Mouse (Mus musculus) lung, postnatal 0 days (tissue): Measurements from ENCODE around the gene Vps16. TPM values are rescaled to one million over a fixed set of nuclear protein-coding genes. Genes with fewer than 3 reads are reported as not detected.

Experiments
- ATAC-seq: fragments of 200-750 bp; cut with Nextera tagmentation; 2 replicates; pipeline ENCODE4 v1.8.0; 2017; ENCODE audit warnings: moderate library complexity
- DNase-seq: peaks from one replicate; pipeline ENCODE4 v3.0.0-alpha.2; 2016; ENCODE audit warnings: low spot score
- H3K27ac ChIP-seq: fragments of 300-500 bp; sonication (generic); 2 replicates; pipeline ENCODE4 v1.5.1; 2014; ENCODE audit warnings: antibody characterized with exemption, mild to moderate bottlenecking, low read length, mixed read lengths
- H3K27me3 ChIP-seq: fragments of 300-500 bp; sonication (generic); replicated peaks from 2 replicates; pipeline ENCODE4 v1.6.1; 2014; ENCODE audit warnings: low read length, mixed read lengths; ENCODE audit not compliant: insufficient read depth
- H3K36me3 ChIP-seq: fragments of 300-500 bp; sonication (generic); 2 replicates; pipeline ENCODE4 v1.6.1; 2014; ENCODE audit warnings: low read length, mixed read lengths; ENCODE audit not compliant: insufficient read depth
- H3K4me1 ChIP-seq: fragments of 300-500 bp; sonication (generic); 2 replicates; pipeline ENCODE4 v1.6.1; 2014; ENCODE audit warnings: antibody characterized with exemption, low read depth, low read length, mixed read lengths; ENCODE audit not compliant: insufficient read depth
- H3K4me2 ChIP-seq: fragments of 300-500 bp; sonication (generic); replicated peaks from 2 replicates; pipeline ENCODE4 v1.6.1; 2014; ENCODE audit warnings: low read depth, mild to moderate bottlenecking, low read length, moderate library complexity, mixed read lengths
- H3K4me3 ChIP-seq: fragments of 300-500 bp; sonication (generic); 2 replicates; pipeline ENCODE4 v1.5.1; 2014; ENCODE audit warnings: low read depth, low read length
- H3K9ac ChIP-seq: fragments of 300-500 bp; sonication (generic); replicated peaks from 2 replicates; pipeline ENCODE4 v1.6.1; 2014; ENCODE audit warnings: low read depth, mild to moderate bottlenecking
- H3K9me3 ChIP-seq: fragments of 300-500 bp; sonication (generic); 2 replicates; pipeline ENCODE4 v1.6.1; 2016; ENCODE audit warnings: low read length, mixed read lengths
- CTCF ChIP-seq: IDR thresholded peaks from 2 replicates; pipeline ENCODE4 v1.5.1; 2016; ENCODE audit warnings: antibody characterized with exemption, mild to moderate bottlenecking
- EP300 ChIP-seq: IDR thresholded peaks from 2 replicates; pipeline ENCODE4 v1.6.1; 2016; ENCODE audit warnings: antibody characterized with exemption, mild to moderate bottlenecking, control low read depth
- WGBS: fragments of 180-500 bp; shearing (Covaris S2); extraction: QIAGEN DNeasy Blood & Tissue Kit; methylation state at CpG from one replicate; pipeline ENCODE4 v1.1.7; 2014; 5-methylcytosine and 5-hydroxymethylcytosine counted together
- polyA plus RNA-seq: library from polyadenylated mRNA; unstranded; fragments of >200 nt; fragmentation: Nextera tagmentation; extraction: Ambion mirVana; gene quantifications from 2 replicates; pipeline ENCODE4 v1.2.1, GENCODE M21; 2015

Gene Vps16
- polyA plus RNA-seq, 1 experiment from 2014 or later, result 47.0 TPM

GRCm38 (mm10) chr2:130430484-130430883 is 6.3 kb downstream of the Vps16 start:
- H3K36me3 ChIP-seq, result no peaks in the 10 kb centered on the region; the same call in 1 of the 2 replicates
- no peaks in the 10 kb centered on the region for H3K27me3 ChIP-seq
- ATAC-seq (peak; percentile 65; the same call in 1 of the 2 replicates), DNase-seq (peak; percentile 49)
- no peaks in the 10 kb centered on the region for H3K4me1 ChIP-seq
- H3K4me2 ChIP-seq, result no peak overlapping the region
- H3K9ac ChIP-seq, result no peak overlapping the region
- TF ChIP-seq CTCF (no peak), EP300 (0 out of 2 replicates have a peak, but pooled peaks have one; percentile 7)
- no peak overlapping the region for H3K27ac ChIP-seq
- no peaks in the 10 kb centered on the region for H3K9me3 ChIP-seq
- 52% methylated on average over 3 of the region's 3 CpGs for WGBS
- no peak overlapping the region for H3K4me3 ChIP-seq

- DNase-seq, result no peak
Observed at GRCm38 (mm10) chr2:130432157-130432556, 8.0 kb downstream of the Vps16 start.

GRCm38 (mm10) chr2:130433152-130433551 is 9.0 kb downstream of the Vps16 start:
- peak; percentile 82 for TF ChIP-seq CTCF
- no peak for TF ChIP-seq EP300
- DNase-seq (peak; percentile 60), ATAC-seq (no peak)
- WGBS, result 19% methylated on average over 4 of the region's 4 CpGs
- H3K4me1 ChIP-seq, result no peaks in the 10 kb centered on the region
- H3K9ac ChIP-seq, result no peak overlapping the region
- no peaks in the 10 kb centered on the region; the same call in 1 of the 2 replicates for H3K36me3 ChIP-seq
- no peak overlapping the region for H3K4me3 ChIP-seq
- H3K27ac ChIP-seq, result no peak overlapping the region
- no peak overlapping the region for H3K4me2 ChIP-seq
- H3K9me3 ChIP-seq, result no peaks in the 10 kb centered on the region
- no peaks in the 10 kb centered on the region for H3K27me3 ChIP-seq

More at GRCm38 (mm10) chr2:130432157-130432556, 8.0 kb downstream of the Vps16 start:
- no peaks in the 10 kb centered on the region for H3K4me1 ChIP-seq
- H3K4me2 ChIP-seq, result no peak overlapping the region
- no peaks in the 10 kb centered on the region; the same call in 1 of the 2 replicates for H3K36me3 ChIP-seq
- ATAC-seq, result no peak
- no peak overlapping the region for H3K27ac ChIP-seq
- no peaks in the 10 kb centered on the region for H3K9me3 ChIP-seq
- no peak overlapping the region for H3K9ac ChIP-seq
- TF ChIP-seq CTCF, result no peak
- TF ChIP-seq EP300, result no peak
- no peaks in the 10 kb centered on the region for H3K27me3 ChIP-seq
- H3K4me3 ChIP-seq, result no peak overlapping the region
- WGBS, result 90% methylated on average over 3 of the region's 3 CpGs

GRCm38 (mm10) chr2:130436769-130437168 is 12.6 kb downstream of the Vps16 start:
- DNase-seq (no peak), ATAC-seq (no peak)
- no peak overlapping the region for H3K27ac ChIP-seq
- H3K9me3 ChIP-seq, result no peaks in the 10 kb centered on the region
- TF ChIP-seq CTCF (no peak), EP300 (no peak)
- peaks cover 13% of the 10 kb centered on the region; the same call in 1 of the 2 replicates for H3K36me3 ChIP-seq
- no peak overlapping the region for H3K4me2 ChIP-seq
- no peaks in the 10 kb centered on the region for H3K4me1 ChIP-seq
- no peak overlapping the region for H3K9ac ChIP-seq
- H3K27me3 ChIP-seq, result no peaks in the 10 kb centered on the region
- WGBS, result 97% methylated on average over 1 of the region's 1 CpGs
- no peak overlapping the region for H3K4me3 ChIP-seq

- WGBS, result 87% methylated on average over 3 of the region's 3 CpGs
Observed at GRCm38 (mm10) chr2:130438861-130439260, 14.7 kb downstream of the Vps16 start.

GRCm38 (mm10) chr2:130439840-130440480 is 15.8 kb downstream of the Vps16 start:
- Histone ChIP-seq H3K36me3 (peaks cover 25% of the 10 kb centered on the region; the same call in 1 of the 2 replicates), H3K4me3 (no peak overlapping the region), H3K4me2 (no peak overlapping the region), H3K27me3 (no peaks in the 10 kb centered on the region), H3K4me1 (no peaks in the 10 kb centered on the region), H3K27ac (no peak overlapping the region), H3K9me3 (no peaks in the 10 kb centered on the region), H3K9ac (no peak overlapping the region)
- 93% methylated on average over 4 of the region's 4 CpGs for WGBS
- TF ChIP-seq CTCF (no peak), EP300 (no peak)
- DNase-seq (no peak), ATAC-seq (no peak)

More at GRCm38 (mm10) chr2:130438861-130439260, 14.7 kb downstream of the Vps16 start:
- Histone ChIP-seq H3K4me2 (no peak overlapping the region), H3K27ac (no peak overlapping the region), H3K27me3 (no peaks in the 10 kb centered on the region), H3K4me1 (no peaks in the 10 kb centered on the region), H3K36me3 (peaks cover 25% of the 10 kb centered on the region; the same call in 1 of the 2 replicates), H3K9me3 (no peaks in the 10 kb centered on the region), H3K4me3 (no peak overlapping the region), H3K9ac (no peak overlapping the region)
- ATAC-seq (no peak), DNase-seq (no peak)
- no peak for TF ChIP-seq EP300
- TF ChIP-seq CTCF, result no peak
